In genomic region chr3:89165268-89165870, GRCm38 (mm10) we compare ENCODE assay signal across 9 mouse cellular contexts. TPM values are rescaled to one million over a fixed set of nuclear protein-coding genes. Genes with fewer than 3 reads are reported as not detected.
DNase-seq lines count a peak whose midpoint lies in the region; ATAC-seq and TF ChIP-seq lines count a peak whose summit lies in the region.
"Had no signal": no experiment of that assay in that cellular context is flagged by ENCODE, and none has a peak within 500 bp of the region (broad histone marks: within the 10 kb centered on the region; RNA-seq: fewer than 3 reads in every experiment).

No protein-coding gene starts in this region.

- intact Hi-C loops in heart, postnatal 10 days (cut with DNase I) = no loop called here

- H3K9me3 ChIP-seq in heart, embryonic 15.5 days (replicated peaks) = no peaks in the 10 kb centered on the region
- no peaks in the 10 kb centered on the region for H3K9me3 ChIP-seq in MEL (replicated peaks; ENCODE audit: insufficient read depth, low read length)
- no peaks in the 10 kb centered on the region for H3K9me3 ChIP-seq in heart, postnatal 0 days (replicated peaks; ENCODE audit: control insufficient read depth, low read length)
- no peaks in the 10 kb centered on the region for H3K9me3 ChIP-seq in midbrain, embryonic 11.5 days (ENCODE audit: control insufficient read depth, low read length)

- ATAC-seq in heart, embryonic 15.5 days (replicated peaks; ENCODE audit: insufficient number of reproducible peaks, insufficient read depth, low FRiP score, low read depth) = no peak
- ATAC-seq in heart, postnatal 0 days (ENCODE audit: insufficient read depth, low read depth) = no peak
- no peak for ATAC-seq in midbrain, embryonic 11.5 days (ENCODE audit: low FRiP score)
- ATAC-seq in megakaryocyte-erythroid progenitor cell, adult 5-6 weeks (replicated peaks; ENCODE audit: low FRiP score, low TSS enrichment, poor library complexity, severe bottlenecking) = no peak

- H3K4me2 ChIP-seq in heart, embryonic 15.5 days = peak overlapping the region; percentile 74
- peak overlapping the region; percentile 65 for H3K4me2 ChIP-seq in heart, postnatal 0 days (ENCODE audit: low read depth, low read length)
- peak overlapping the region; percentile 58 for H3K4me2 ChIP-seq in midbrain, embryonic 11.5 days

- H3K4me3 ChIP-seq in heart, embryonic 15.5 days = peak overlapping the region; percentile 94
- H3K4me3 ChIP-seq in MEL (ENCODE audit: control insufficient read depth in 1 of 2, insufficient read depth in 1 of 2, low read depth in 2 of 2, low read length in 2 of 2) = peak overlapping the region; percentile 76 to 80
- H3K4me3 ChIP-seq in heart, postnatal 0 days (ENCODE audit: low read depth, low read length) = peak overlapping the region; percentile 84
- peak overlapping the region; percentile 95 for H3K4me3 ChIP-seq in midbrain, embryonic 11.5 days (ENCODE audit: low read depth, low read length)

- H3K9ac ChIP-seq in heart, embryonic 15.5 days = peak overlapping the region; percentile 95
- peak overlapping the region; percentile 95 for H3K9ac ChIP-seq in MEL (ENCODE audit: control insufficient read depth, low read depth, low read length, poor library complexity, severe bottlenecking)
- peak overlapping the region; percentile 89 for H3K9ac ChIP-seq in heart, postnatal 0 days (replicated peaks; ENCODE audit: low read depth, low read length)
- H3K9ac ChIP-seq in midbrain, embryonic 11.5 days (ENCODE audit: low read length) = peak overlapping the region; percentile 93

- TF ChIP-seq POLR2A in MEL (IDR thresholded peaks at IDR 0.05; ENCODE audit: control insufficient read depth in 1 of 2, insufficient read depth in 1 of 2, low read depth in 1 of 2, low read length in 2 of 2, poor library complexity in 1 of 2) = no peak

- no peak for TF ChIP-seq EP300 in MEL (IDR thresholded peaks at IDR 0.05; ENCODE audit: low read depth in 1 of 2, low read length in 2 of 2)
- no peak for TF ChIP-seq EP300 in heart, postnatal 0 days (IDR thresholded peaks at IDR 0.05; ENCODE audit: low read depth)

- peaks cover 24% of the 10 kb centered on the region for H3K4me1 ChIP-seq in heart, embryonic 15.5 days (replicated peaks)
- peaks cover 7 to 17% of the 10 kb centered on the region in 2 experiments for H3K4me1 ChIP-seq in MEL (ENCODE audit: control insufficient read depth in 1 of 2, insufficient read depth in 2 of 2, low read length in 2 of 2)
- peaks cover 11% of the 10 kb centered on the region; the same call in 1 of the 2 replicates for H3K4me1 ChIP-seq in heart, postnatal 0 days (ENCODE audit: control insufficient read depth, insufficient read depth)
- peaks cover 14% of the 10 kb centered on the region for H3K4me1 ChIP-seq in midbrain, embryonic 11.5 days (ENCODE audit: control insufficient read depth, insufficient read depth, low read length)

- no peaks in the 10 kb centered on the region for H3K27me3 ChIP-seq in heart, embryonic 15.5 days
- H3K27me3 ChIP-seq in MEL (ENCODE audit: control insufficient read depth in 1 of 2, insufficient read depth in 2 of 2, low read length in 2 of 2) = no peaks in the 10 kb centered on the region
- H3K27me3 ChIP-seq in heart, postnatal 0 days (ENCODE audit: control insufficient read depth, insufficient read depth, low read length) = no peaks in the 10 kb centered on the region
- no peaks in the 10 kb centered on the region for H3K27me3 ChIP-seq in midbrain, embryonic 11.5 days (ENCODE audit: control insufficient read depth, insufficient read depth, low read length)

- no peak for DNase-seq in heart, postnatal 10 days
- DNase-seq in MEL (ENCODE audit: low read depth, low spot score) = no peak
- no peak for DNase-seq in heart, postnatal 0 days (ENCODE audit: low spot score)
- DNase-seq in midbrain, embryonic 11.5 days (ENCODE audit: low spot score, missing footprints) = peak; percentile 88
- no peak for DNase-seq in cerebellum, adult 11 months
- DNase-seq in T-cell, adult 2 months (ENCODE audit: low spot score) = no peak

- no peak for TF ChIP-seq CTCF in MEL (IDR thresholded peaks at IDR 0.05 in 2 of 3, conservative IDR thresholded peaks at IDR 0.05 in 1 of 3; ENCODE audit: control insufficient read depth in 1 of 3, insufficient read depth in 1 of 3, low read depth in 2 of 3, low read length in 3 of 3, poor library complexity in 1 of 3, severe bottlenecking in 1 of 3)
- TF ChIP-seq CTCF in heart, postnatal 0 days (IDR thresholded peaks at IDR 0.05; ENCODE audit: low read depth) = no peak

- WGBS in heart, embryonic 15.5 days = 17% methylated on average over 12 of the region's 12 CpGs
- 16% methylated on average over 12 of the region's 12 CpGs for WGBS in heart, postnatal 0 days
- 28% methylated on average over 12 of the region's 12 CpGs for WGBS in midbrain, embryonic 11.5 days

- H3K27ac ChIP-seq in heart, embryonic 15.5 days = peak overlapping the region; percentile 98
- H3K27ac ChIP-seq in MEL (ENCODE audit: control insufficient read depth, low read depth, low read length) = peak overlapping the region; percentile 82
- peak overlapping the region; percentile 96 for H3K27ac ChIP-seq in heart, postnatal 0 days (ENCODE audit: low read depth)
- H3K27ac ChIP-seq in midbrain, embryonic 11.5 days (ENCODE audit: low read depth, low read length) = peak overlapping the region; percentile 79

- TF ChIP-seq RAD21 in MEL (IDR thresholded peaks at IDR 0.05; ENCODE audit: low read depth, low read length) = no peak

- peaks cover 37% of the 10 kb centered on the region for H3K36me3 ChIP-seq in heart, embryonic 15.5 days
- H3K36me3 ChIP-seq in MEL (ENCODE audit: control insufficient read depth in 1 of 2, insufficient read depth in 2 of 2, low read length in 2 of 2) = peaks cover 12 to 19% of the 10 kb centered on the region in 2 experiments
- H3K36me3 ChIP-seq in heart, postnatal 0 days (replicated peaks; ENCODE audit: control insufficient read depth, insufficient read depth, low read length) = peaks cover 34% of the 10 kb centered on the region
- peaks cover 23% of the 10 kb centered on the region for H3K36me3 ChIP-seq in midbrain, embryonic 11.5 days (ENCODE audit: control insufficient read depth, insufficient read depth, low read length)

- peaks cover 29% of the 10 kb centered on the region for H3K79me2 ChIP-seq in MEL (ENCODE audit: control insufficient read depth, insufficient read depth, low read length, poor library complexity)

RNA-seq across cellular contexts. Expression of gene Clk2, which starts 0.8 kb away (rescaled TPM):
- polyA plus RNA-seq in heart, embryonic 15.5 days (2015; fragmentation: Nextera tagmentation; extraction: Ambion mirVana) = 14.2 and 20.1 TPM in 2 replicates
- total RNA-seq in heart, postnatal 10 days (2021) = 10 to 100 TPM; 26.6 to 26.7 TPM
- 27.5 and 28.2 TPM in 2 replicates for total RNA-seq in MEL (2012; rRNA removed)
- polyA plus RNA-seq in MEL (2012; ENCODE audit: insufficient read depth in 1 of 2, insufficient read length in 2 of 2, low read depth in 1 of 2, low replicate concordance in 2 of 2, missing spikeins in 1 of 2) = 100 to 1,000 TPM in 1 of 2 experiments, 10 to 100 TPM in 1; 83.6 to 138 TPM
- 22.7 and 24.7 TPM in 2 replicates for total RNA-seq in heart, postnatal 0 days (2014; rRNA removed; ENCODE audit: low replicate concordance)
- polyA plus RNA-seq in heart, postnatal 0 days (2015; fragmentation: Nextera tagmentation; extraction: Ambion mirVana) = 8.2 and 8.5 TPM in 2 replicates
- polyA plus RNA-seq in midbrain, embryonic 11.5 days (2014; fragmentation: Nextera tagmentation; extraction: Ambion mirVana) = 24.1 and 29.5 TPM in 2 replicates
- 72.3 and 88.0 TPM in 2 replicates for total RNA-seq in megakaryocyte-erythroid progenitor cell, adult 5-6 weeks (2014; fragmentation: Nextera tagmentation)
- 46.6 and 69.3 TPM in 2 replicates for total RNA-seq in megakaryocyte-erythroid progenitor cell, adult 5-6 weeks (2017)

RNA-seq across cellular contexts. Expression of gene Hcn3, which starts 5.4 kb away (rescaled TPM):
- 0.52 and 1.1 TPM in 2 replicates for polyA plus RNA-seq in heart, embryonic 15.5 days (2015; fragmentation: Nextera tagmentation; extraction: Ambion mirVana)
- under 1 TPM; 0.19 to 0.60 TPM for total RNA-seq in heart, postnatal 10 days (2021)
- 4.0 TPM in 2 replicates for total RNA-seq in MEL (2012; rRNA removed)
- polyA plus RNA-seq in MEL (2012; ENCODE audit: insufficient read depth in 1 of 2, insufficient read length in 2 of 2, low read depth in 1 of 2, low replicate concordance in 2 of 2, missing spikeins in 1 of 2) = 1 to 10 TPM in 1 of 2 experiments, not detected in 1; 7.4 TPM
- total RNA-seq in heart, postnatal 0 days (2014; rRNA removed; ENCODE audit: low replicate concordance) = 1.1 TPM in 1 of 2 replicates, not detected in the other
- 0.15 and 0.32 TPM in 2 replicates for polyA plus RNA-seq in heart, postnatal 0 days (2015; fragmentation: Nextera tagmentation; extraction: Ambion mirVana)
- polyA plus RNA-seq in midbrain, embryonic 11.5 days (2014; fragmentation: Nextera tagmentation; extraction: Ambion mirVana) = 4.5 and 4.7 TPM in 2 replicates
- 1.5 and 1.6 TPM in 2 replicates for total RNA-seq in megakaryocyte-erythroid progenitor cell, adult 5-6 weeks (2014; fragmentation: Nextera tagmentation)
- 1.4 and 2.5 TPM in 2 replicates for total RNA-seq in megakaryocyte-erythroid progenitor cell, adult 5-6 weeks (2017)

RNA-seq across cellular contexts. Expression of gene Scamp3, which starts 11.9 kb away (rescaled TPM):
- polyA plus RNA-seq in heart, embryonic 15.5 days (2015; fragmentation: Nextera tagmentation; extraction: Ambion mirVana) = 70.9 and 92.8 TPM in 2 replicates
- total RNA-seq in heart, postnatal 10 days (2021) = 10 to 100 TPM; 49.4 to 49.6 TPM
- total RNA-seq in MEL (2012; rRNA removed) = 78.1 and 101 TPM in 2 replicates
- 100 to 1,000 TPM in 1 of 2 experiments, not detected in 1; 287 TPM for polyA plus RNA-seq in MEL (2012; ENCODE audit: insufficient read depth in 1 of 2, insufficient read length in 2 of 2, low read depth in 1 of 2, low replicate concordance in 2 of 2, missing spikeins in 1 of 2)
- total RNA-seq in heart, postnatal 0 days (2014; rRNA removed; ENCODE audit: low replicate concordance) = 54.4 and 60.7 TPM in 2 replicates
- polyA plus RNA-seq in heart, postnatal 0 days (2015; fragmentation: Nextera tagmentation; extraction: Ambion mirVana) = 65.9 and 70.3 TPM in 2 replicates
- 74.4 and 77.2 TPM in 2 replicates for polyA plus RNA-seq in midbrain, embryonic 11.5 days (2014; fragmentation: Nextera tagmentation; extraction: Ambion mirVana)
- total RNA-seq in megakaryocyte-erythroid progenitor cell, adult 5-6 weeks (2014; fragmentation: Nextera tagmentation) = 86.7 and 129 TPM in 2 replicates
- total RNA-seq in megakaryocyte-erythroid progenitor cell, adult 5-6 weeks (2017) = 32.8 and 34.8 TPM in 2 replicates

RNA-seq across cellular contexts. Expression of gene Fam189b, which starts 17.6 kb away (rescaled TPM):
- polyA plus RNA-seq in heart, embryonic 15.5 days (2015; fragmentation: Nextera tagmentation; extraction: Ambion mirVana) = 10.5 and 19.2 TPM in 2 replicates
- total RNA-seq in heart, postnatal 10 days (2021) = 1 to 10 TPM; 7.9 to 8.3 TPM
- total RNA-seq in MEL (2012; rRNA removed) = 6.2 and 7.0 TPM in 2 replicates
- polyA plus RNA-seq in MEL (2012; ENCODE audit: insufficient read depth in 1 of 2, insufficient read length in 2 of 2, low read depth in 1 of 2, low replicate concordance in 2 of 2, missing spikeins in 1 of 2) = 10 to 100 TPM in 1 of 2 experiments, not detected in 1; 35.3 TPM
- total RNA-seq in heart, postnatal 0 days (2014; rRNA removed; ENCODE audit: low replicate concordance) = 2.1 and 2.2 TPM in 2 replicates
- polyA plus RNA-seq in heart, postnatal 0 days (2015; fragmentation: Nextera tagmentation; extraction: Ambion mirVana) = 5.6 and 5.7 TPM in 2 replicates
- polyA plus RNA-seq in midbrain, embryonic 11.5 days (2014; fragmentation: Nextera tagmentation; extraction: Ambion mirVana) = 16.5 and 20.2 TPM in 2 replicates
- 28.1 and 39.1 TPM in 2 replicates for total RNA-seq in megakaryocyte-erythroid progenitor cell, adult 5-6 weeks (2014; fragmentation: Nextera tagmentation)
- 6.9 and 13.7 TPM in 2 replicates for total RNA-seq in megakaryocyte-erythroid progenitor cell, adult 5-6 weeks (2017)

RNA-seq across cellular contexts. Expression of gene Pklr, which starts 29.4 kb away (rescaled TPM):
- polyA plus RNA-seq in heart, embryonic 15.5 days (2015; fragmentation: Nextera tagmentation; extraction: Ambion mirVana) = 0.09 and 0.61 TPM in 2 replicates
- total RNA-seq in heart, postnatal 10 days (2021) = not detected
- total RNA-seq in MEL (2012; rRNA removed) = 41.1 and 53.2 TPM in 2 replicates
- polyA plus RNA-seq in MEL (2012; ENCODE audit: insufficient read depth in 1 of 2, insufficient read length in 2 of 2, low read depth in 1 of 2, low replicate concordance in 2 of 2, missing spikeins in 1 of 2) = 100 to 1,000 TPM; 133 to 185 TPM
- not detected in 2 replicates for total RNA-seq in heart, postnatal 0 days (2014; rRNA removed; ENCODE audit: low replicate concordance)
- 0.04 TPM in 1 of 2 replicates, not detected in the other for polyA plus RNA-seq in heart, postnatal 0 days (2015; fragmentation: Nextera tagmentation; extraction: Ambion mirVana)
- polyA plus RNA-seq in midbrain, embryonic 11.5 days (2014; fragmentation: Nextera tagmentation; extraction: Ambion mirVana) = 1.7 and 2.2 TPM in 2 replicates
- total RNA-seq in megakaryocyte-erythroid progenitor cell, adult 5-6 weeks (2014; fragmentation: Nextera tagmentation) = 213 and 235 TPM in 2 replicates
- 157 and 170 TPM in 2 replicates for total RNA-seq in megakaryocyte-erythroid progenitor cell, adult 5-6 weeks (2017)
- total RNA-seq: neutrophil, adult 5-6 weeks had no signal
